Mouse (Mus musculus): ENCODE data around the gene B630019K06Rik.
"Not testable (repeated sequence)": the region's sequence is repeated elsewhere in the genome, so short reads cannot be mapped to it uniquely, and the experiment has no call there.

B630019K06Rik gene

GRCm38 (mm10) chrX:8892343-8893155, at the start of gene B630019K06Rik:
B630019K06Rik (plus strand) TSS chrX:8892382.
- no peak for DNase-seq (ENCODE audit: low read depth, low spot score)

GRCm38 (mm10) chrX:8843694-8844093, 48.5 kb upstream of the B630019K06Rik start, which contains the start of gene Gm6592:
Gm6592 (plus strand) TSS chrX:8843994.
- no peak for DNase-seq (ENCODE audit: low read depth, low spot score)

GRCm38 (mm10) chrX:8852486-8852885, 39.7 kb upstream of the B630019K06Rik start:
- no peak for DNase-seq (ENCODE audit: low read depth, low spot score)

GRCm38 (mm10) chrX:8864331-8864730, 27.9 kb upstream of the B630019K06Rik start:
- peak; percentile 61 for DNase-seq (ENCODE audit: low read depth, low spot score)

GRCm38 (mm10) chrX:8873953-8874352, 18.2 kb upstream of the B630019K06Rik start, which contains the start of gene Gm5751:
Gm5751 (plus strand) TSS chrX:8874253.
- not testable (repeated sequence) for DNase-seq (ENCODE audit: low read depth, low spot score)

- no peak for DNase-seq (ENCODE audit: low read depth, low spot score)
These were observed 7.8 kb upstream of the B630019K06Rik start for GRCm38 (mm10) chrX:8884336-8884735.

GRCm38 (mm10) chrX:8891975-8892342, 223 bp upstream of the B630019K06Rik start:
- no peak for DNase-seq (ENCODE audit: low read depth, low spot score)

- no peak for DNase-seq (ENCODE audit: low read depth, low spot score)
These were observed 1.0 kb downstream of the B630019K06Rik start for GRCm38 (mm10) chrX:8893182-8893651.

GRCm38 (mm10) chrX:8900823-8901222, 8.6 kb downstream of the B630019K06Rik start:
- DNase-seq (ENCODE audit: low read depth, low spot score): no peak

GRCm38 (mm10) chrX:8901906-8902472, 9.8 kb downstream of the B630019K06Rik start:
- DNase-seq (ENCODE audit: low read depth, low spot score): no peak

- no peak for DNase-seq (ENCODE audit: low read depth, low spot score)
These were observed 28.9 kb downstream of the B630019K06Rik start for GRCm38 (mm10) chrX:8921080-8921479.

GRCm38 (mm10) chrX:8921813-8922607, 29.8 kb downstream of the B630019K06Rik start:
- no peak for DNase-seq (ENCODE audit: low read depth, low spot score)

- DNase-seq (ENCODE audit: low read depth, low spot score): no peak
These were observed 35.1 kb downstream of the B630019K06Rik start for GRCm38 (mm10) chrX:8927308-8927707.

- DNase-seq (ENCODE audit: low read depth, low spot score): no peak
These were observed 51.9 kb downstream of the B630019K06Rik start for GRCm38 (mm10) chrX:8944041-8944440.
